Mouse (Mus musculus) thymus, postnatal 14 days (tissue): Measurements from ENCODE around the gene Olfr1326-ps1.

Experiments used
- DNase-seq: peaks from one replicate; pipeline ENCODE4 v3.0.0; 2021

Gene Olfr1326-ps1

GRCm38 (mm10) chrX:74574788-74575187, at the start of gene Olfr1326-ps1:
TSS of gene Olfr1326-ps1 (minus strand) at chrX:74574888.
- no peak for DNase-seq

DNA sequence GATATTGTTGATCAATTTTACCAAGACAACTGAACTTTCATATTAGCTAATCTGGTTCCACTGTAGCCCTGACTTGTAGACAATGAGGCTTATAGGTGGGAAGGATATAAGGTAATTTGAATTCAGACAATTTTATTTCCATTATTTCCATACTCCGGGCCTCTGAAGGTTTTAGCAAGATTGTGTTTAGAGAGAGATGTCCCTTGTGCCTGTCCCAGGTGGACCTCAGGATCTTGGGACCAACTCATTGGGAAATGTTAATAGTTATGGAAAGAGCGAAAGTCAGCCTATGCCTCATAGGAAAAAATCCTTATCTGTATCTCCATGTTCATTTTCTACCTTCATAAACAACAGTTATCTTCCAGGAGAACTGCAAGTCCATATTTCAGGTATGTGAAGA, 17.7 kb upstream of the Olfr1326-ps1 start, which contains the start of gene Olfr1325:
TSS of gene Olfr1325 (plus strand) at position 301 of the 400 bp plus-strand sequence.
- no peak for DNase-seq
